8 mouse cellular contexts compared by ENCODE assay signal in the genomic region with DNA sequence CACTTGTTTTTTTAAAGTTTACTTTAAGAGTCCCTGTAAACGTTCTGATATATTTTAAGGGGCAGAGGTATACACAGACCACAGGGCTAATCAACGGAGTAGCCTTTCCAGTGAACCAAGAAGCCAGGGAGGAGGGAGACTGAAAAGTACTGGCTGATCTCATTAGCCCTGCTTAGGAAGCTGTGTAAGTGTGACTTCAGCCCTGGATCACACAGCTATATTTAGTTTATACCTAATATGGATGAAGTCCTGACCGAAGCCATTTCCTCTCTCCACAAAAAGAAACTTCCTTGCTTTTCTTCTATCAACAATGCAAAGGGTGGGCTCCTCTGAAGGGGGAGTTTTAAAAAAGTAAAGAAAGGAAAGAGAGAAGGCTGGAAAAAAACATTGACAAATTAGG. TPM values are rescaled to one million over a fixed set of nuclear protein-coding genes. Genes with fewer than 3 reads are reported as not detected.
DNase-seq lines count a peak whose midpoint lies in the region; ATAC-seq and TF ChIP-seq lines count a peak whose summit lies in the region.

No protein-coding gene starts in this region.

- H3K4me1 ChIP-seq in hindbrain, embryonic 10.5 days (replicated peaks) = peaks cover 45% of the 10 kb centered on the region
- H3K4me1 ChIP-seq in hindbrain, embryonic 14.5 days (replicated peaks; ENCODE audit: control insufficient read depth, insufficient read depth, low read length) = peaks cover 16% of the 10 kb centered on the region
- H3K4me1 ChIP-seq in cortical plate, adult 2 months (ENCODE audit: control insufficient read depth, insufficient read depth, low read length) = no peaks in the 10 kb centered on the region; the same call in 1 of the 2 replicates
- H3K4me1 ChIP-seq in lung, postnatal 0 days (ENCODE audit: insufficient read depth, low read depth, low read length) = peaks cover 36% of the 10 kb centered on the region

- intact Hi-C loops in heart, postnatal 36 days (cut with DNase I) = loop anchor here (1.0 kb wide), 1 partner anchor 17 kb away; no protein-coding TSS in a partner anchor

- no peak for ATAC-seq in hindbrain, embryonic 14.5 days (ENCODE audit: low FRiP score)
- peak; percentile 81 for ATAC-seq in lung, postnatal 0 days

- no peaks in the 10 kb centered on the region for H3K27me3 ChIP-seq in hindbrain, embryonic 10.5 days (ENCODE audit: insufficient read depth, poor library complexity, severe bottlenecking)
- no peaks in the 10 kb centered on the region for H3K27me3 ChIP-seq in hindbrain, embryonic 14.5 days (ENCODE audit: control insufficient read depth, insufficient read depth, low read length)
- H3K27me3 ChIP-seq in lung, postnatal 0 days (replicated peaks; ENCODE audit: insufficient read depth, low read length) = no peaks in the 10 kb centered on the region

- no peak for DNase-seq in hindbrain, embryonic 10.5 days (ENCODE audit: low spot score)
- no peak for DNase-seq in hindbrain, embryonic 14.5 days (ENCODE audit: low spot score)
- DNase-seq in heart, postnatal 36 days = peak; percentile 48 to 51
- DNase-seq in lung, postnatal 0 days (ENCODE audit: low spot score) = peak; percentile 94
- DNase-seq in layer of hippocampus, adult 9-10 months (ENCODE audit: low spot score) = no peak
- DNase-seq in ovary, adult 18-20 months (ENCODE audit: low spot score) = no peak
- DNase-seq in adrenal gland, postnatal 4 days (ENCODE audit: low spot score in 2 of 2) = no peak

- 77% methylated on average over 3 of the region's 3 CpGs for WGBS in hindbrain, embryonic 10.5 days
- 64% methylated on average over 3 of the region's 3 CpGs for WGBS in hindbrain, embryonic 14.5 days
- 4% methylated on average over 3 of the region's 3 CpGs for WGBS in lung, postnatal 0 days

- H3K4me2 ChIP-seq in hindbrain, embryonic 14.5 days (replicated peaks) = no peak overlapping the region
- H3K4me2 ChIP-seq in lung, postnatal 0 days (replicated peaks; ENCODE audit: low read depth, low read length) = peak overlapping the region; percentile 0; the same call in 1 of the 2 replicates

- no peak for TF ChIP-seq POLR2A in cortical plate, adult 2 months (IDR thresholded peaks at IDR 0.05; ENCODE audit: extremely low read depth, insufficient read depth, low read length)

- H3K9me3 ChIP-seq in hindbrain, embryonic 10.5 days = no peaks in the 10 kb centered on the region
- no peaks in the 10 kb centered on the region for H3K9me3 ChIP-seq in hindbrain, embryonic 14.5 days (ENCODE audit: control insufficient read depth, low read length)
- no peaks in the 10 kb centered on the region for H3K9me3 ChIP-seq in lung, postnatal 0 days (ENCODE audit: low read length)

- TF ChIP-seq EP300 in lung, postnatal 0 days (IDR thresholded peaks at IDR 0.05) = no peak; the same call in none of the 2 replicates

- H3K27ac ChIP-seq in hindbrain, embryonic 10.5 days = 0 out of 2 replicates have a peak overlapping the region, but pooled peaks have one; percentile 13
- no peak overlapping the region; the same call in 1 of the 2 replicates for H3K27ac ChIP-seq in hindbrain, embryonic 14.5 days
- H3K27ac ChIP-seq in cortical plate, adult 2 months (ENCODE audit: insufficient read depth, low read length) = peak overlapping the region; percentile 82
- H3K27ac ChIP-seq in lung, postnatal 0 days (ENCODE audit: low read length) = peak overlapping the region; percentile 93

- no peak overlapping the region for H3K9ac ChIP-seq in hindbrain, embryonic 14.5 days
- peak overlapping the region; percentile 20; the same call in 1 of the 2 replicates for H3K9ac ChIP-seq in lung, postnatal 0 days (replicated peaks; ENCODE audit: low read depth)

- peaks cover 46% of the 10 kb centered on the region for H3K36me3 ChIP-seq in hindbrain, embryonic 10.5 days
- no peaks in the 10 kb centered on the region for H3K36me3 ChIP-seq in hindbrain, embryonic 14.5 days (replicated peaks; ENCODE audit: control insufficient read depth, insufficient read depth)
- H3K36me3 ChIP-seq in lung, postnatal 0 days (ENCODE audit: insufficient read depth, low read length) = no peaks in the 10 kb centered on the region

- TF ChIP-seq CTCF in cortical plate, adult 2 months (IDR thresholded peaks at IDR 0.05; ENCODE audit: extremely low read depth, insufficient read depth, low read length) = no peak
- no peak for TF ChIP-seq CTCF in lung, postnatal 0 days (IDR thresholded peaks at IDR 0.05)

- H3K4me3 ChIP-seq in hindbrain, embryonic 10.5 days = no peak overlapping the region
- H3K4me3 ChIP-seq in hindbrain, embryonic 14.5 days (replicated peaks; ENCODE audit: low read length) = no peak overlapping the region
- no peak overlapping the region for H3K4me3 ChIP-seq in cortical plate, adult 2 months (ENCODE audit: insufficient read depth, low read length)
- H3K4me3 ChIP-seq in lung, postnatal 0 days (ENCODE audit: low read depth, low read length) = no peak overlapping the region

RNA-seq across cellular contexts. Expression of a gene that starts 17.8 kb away (rescaled TPM):
- polyA plus RNA-seq in hindbrain, embryonic 10.5 days (2016; fragmentation: Nextera tagmentation; extraction: Ambion mirVana) = 184 and 220 TPM in 2 replicates
- polyA plus RNA-seq in hindbrain, embryonic 14.5 days (2014; fragmentation: Nextera tagmentation; extraction: Ambion mirVana) = 43.2 and 50.4 TPM in 2 replicates
- polyA plus RNA-seq in cortical plate, adult 2 months (2012; rRNA removed) = 54.0 and 65.8 TPM in 2 replicates
- total RNA-seq in heart, postnatal 36 days (2021) = 100 to 1,000 TPM; 241 to 254 TPM
- polyA plus RNA-seq in lung, postnatal 0 days (2015; fragmentation: Nextera tagmentation; extraction: Ambion mirVana) = 205 and 211 TPM in 2 replicates
- total RNA-seq in adrenal gland, postnatal 4 days (2021) = 10 to 100 TPM; 83.9 to 96.2 TPM

Comparison
In these comparisons a context has a peak if more than half of its experiments do, and no peak if none do; other contexts are left out.
1. DNase-seq: peak in heart, postnatal 36 days (2 of 2) and lung, postnatal 0 days (single experiment); none in hindbrain, embryonic 10.5 days (single experiment), hindbrain, embryonic 14.5 days (single experiment), layer of hippocampus, adult 9-10 months (single experiment), ovary, adult 18-20 months (single experiment) and adrenal gland, postnatal 4 days (0 of 2).